Mouse (Mus musculus) hindbrain, embryonic 11.5 days (tissue): ENCODE results near the gene Cntln. TPM values are rescaled to one million over a fixed set of nuclear protein-coding genes. Genes with fewer than 3 reads are reported as not detected.

Experiments used
- ATAC-seq: fragments of 200-750 bp; cut with Nextera tagmentation; 2 replicates; pipeline ENCODE4 v1.8.0; 2017; ENCODE audit warnings: mild to moderate bottlenecking, moderate TSS enrichment, moderate library complexity; ENCODE audit not compliant: low FRiP score
- DNase-seq: peaks from one replicate; pipeline ENCODE4 v3.0.0-alpha.2; 2015; ENCODE audit warnings: low spot score
- H3K27ac ChIP-seq: fragments of 300-500 bp; sonication (generic); 2 replicates; pipeline ENCODE4 v1.5.1; 2014; ENCODE audit warnings: mild to moderate bottlenecking, low read depth, low read length
- H3K27me3 ChIP-seq: fragments of 300-500 bp; sonication (generic); 2 replicates; pipeline ENCODE4 v1.6.1; 2014; ENCODE audit warnings: mild to moderate bottlenecking, low read length, moderate library complexity, mixed read lengths; ENCODE audit not compliant: control insufficient read depth, insufficient read depth
- H3K36me3 ChIP-seq: fragments of 300-500 bp; sonication (generic); 2 replicates; pipeline ENCODE4 v1.6.1; 2014; ENCODE audit warnings: mild to moderate bottlenecking, low read length, moderate library complexity, mixed read lengths; ENCODE audit not compliant: control insufficient read depth, insufficient read depth
- H3K4me1 ChIP-seq: fragments of 300-500 bp; sonication (generic); replicated peaks from 2 replicates; pipeline ENCODE4 v1.6.1; 2014; ENCODE audit warnings: low read length, mixed read lengths; ENCODE audit not compliant: control insufficient read depth, insufficient read depth
- H3K4me2 ChIP-seq: fragments of 300-500 bp; sonication (generic); replicated peaks from 2 replicates; pipeline ENCODE4 v1.6.1; 2014; ENCODE audit warnings: mild to moderate bottlenecking, low read depth, low read length
- H3K4me3 ChIP-seq: fragments of 300-500 bp; sonication (generic); 2 replicates; pipeline ENCODE4 v1.5.1; 2014; ENCODE audit warnings: low read depth, low read length
- H3K9ac ChIP-seq: fragments of 300-500 bp; sonication (generic); 2 replicates; pipeline ENCODE4 v1.6.1; 2014; ENCODE audit warnings: low read depth, low read length
- H3K9me3 ChIP-seq: fragments of 300-500 bp; sonication (generic); 2 replicates; pipeline ENCODE4 v1.6.1; 2016; ENCODE audit warnings: low read length; ENCODE audit not compliant: control insufficient read depth
- WGBS: fragments of 180-500 bp; shearing (Covaris S2); extraction: QIAGEN DNeasy Blood & Tissue Kit; methylation state at CpG from one replicate; pipeline ENCODE4 v1.1.7; 2014; 5-methylcytosine and 5-hydroxymethylcytosine counted together
- polyA plus RNA-seq: library from polyadenylated mRNA; unstranded; fragments of >200 nt; fragmentation: Nextera tagmentation; extraction: Ambion mirVana; gene quantifications from 2 replicates; pipeline ENCODE4 v1.2.1, GENCODE M21; 2014

Gene Cntln
- polyA plus RNA-seq, 1 experiment from 2014 or later: 11.4 TPM

DNA sequence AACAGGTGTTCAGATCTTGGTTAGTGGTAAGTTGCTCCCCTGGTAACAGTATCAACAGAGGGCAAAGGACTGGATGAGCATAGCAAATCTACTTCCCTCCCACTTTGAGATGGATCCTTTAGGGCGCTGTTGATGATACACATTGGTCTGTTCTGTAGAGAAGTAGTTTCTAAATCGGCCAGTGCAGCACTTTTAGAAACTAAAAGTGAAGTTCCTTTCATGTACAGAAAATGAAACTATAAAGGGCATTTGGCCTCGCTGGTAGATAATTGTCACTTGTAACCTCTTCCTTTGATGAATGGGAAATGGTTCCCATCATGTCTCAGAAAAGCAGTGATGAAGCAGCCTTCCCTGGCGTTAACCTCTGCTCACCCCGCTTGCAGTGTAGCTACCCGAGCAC, 121.5 kb downstream of the Cntln start:
- H3K4me1 ChIP-seq: no peaks in the 10 kb centered on the region
- ATAC-seq: no peak
- H3K36me3 ChIP-seq: no peaks in the 10 kb centered on the region
- no peak for DNase-seq
- H3K27me3 ChIP-seq: no peaks in the 10 kb centered on the region
- no peak overlapping the region for H3K9ac ChIP-seq
- no peak overlapping the region for H3K4me2 ChIP-seq
- H3K9me3 ChIP-seq: no peaks in the 10 kb centered on the region
- no peak overlapping the region for H3K27ac ChIP-seq
- no peak overlapping the region for H3K4me3 ChIP-seq
- WGBS: 71% methylated on average over 6 of the region's 6 CpGs

DNA sequence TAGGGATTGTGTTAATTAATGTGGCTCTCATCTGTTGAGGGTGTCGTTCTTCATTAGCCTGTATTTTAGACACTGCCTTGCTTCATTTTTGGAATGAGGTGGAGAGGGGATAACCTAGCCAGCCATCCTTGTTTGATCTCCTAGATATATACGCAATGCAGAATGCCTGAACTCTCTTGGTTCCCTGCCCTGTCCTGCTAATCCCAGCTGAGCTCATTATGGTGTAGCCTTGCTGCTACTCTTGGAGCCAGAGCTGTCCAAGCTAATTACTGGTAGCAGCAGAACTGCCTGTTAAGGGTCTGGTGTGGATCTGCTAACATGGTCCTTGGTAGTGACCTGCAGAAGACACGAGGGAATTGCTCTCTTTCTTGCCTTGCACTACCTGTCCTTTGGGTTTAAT, 122.7 kb downstream of the Cntln start:
- DNase-seq (no peak), ATAC-seq (no peak)
- no peaks in the 10 kb centered on the region for H3K36me3 ChIP-seq
- no peaks in the 10 kb centered on the region for H3K27me3 ChIP-seq
- H3K27ac ChIP-seq: no peak overlapping the region
- no peaks in the 10 kb centered on the region for H3K4me1 ChIP-seq
- H3K9me3 ChIP-seq: no peaks in the 10 kb centered on the region
- no peak overlapping the region for H3K4me2 ChIP-seq
- no peak overlapping the region for H3K4me3 ChIP-seq
- 89% methylated on average over 3 of the region's 3 CpGs for WGBS
- H3K9ac ChIP-seq: no peak overlapping the region

DNA sequence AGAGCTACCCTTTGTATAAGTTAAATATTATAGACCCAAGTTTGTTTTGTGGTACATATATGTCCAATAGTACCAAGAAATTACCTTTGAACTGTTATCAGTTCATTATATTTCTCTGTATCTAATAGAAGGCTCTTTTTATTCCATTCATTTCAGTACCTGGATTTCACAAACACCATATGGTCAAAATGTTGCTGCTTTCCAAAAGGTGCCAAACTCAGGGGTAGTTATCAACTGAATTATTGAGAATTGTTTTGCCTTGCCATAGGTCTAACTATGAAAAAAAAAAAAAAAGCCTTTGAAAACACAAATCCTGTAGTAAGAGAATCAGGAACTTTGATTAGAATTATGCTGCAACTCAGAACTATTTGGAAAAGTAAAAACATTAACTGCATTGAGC, 126.7 kb downstream of the Cntln start:
- H3K4me3 ChIP-seq: no peak overlapping the region
- no peak for ATAC-seq
- DNase-seq: no peak
- no peak overlapping the region for H3K9ac ChIP-seq
- H3K36me3 ChIP-seq: no peaks in the 10 kb centered on the region
- no peaks in the 10 kb centered on the region for H3K4me1 ChIP-seq
- H3K27me3 ChIP-seq: no peaks in the 10 kb centered on the region
- no peak overlapping the region for H3K27ac ChIP-seq
- H3K4me2 ChIP-seq: no peak overlapping the region
- no peaks in the 10 kb centered on the region for H3K9me3 ChIP-seq

DNA sequence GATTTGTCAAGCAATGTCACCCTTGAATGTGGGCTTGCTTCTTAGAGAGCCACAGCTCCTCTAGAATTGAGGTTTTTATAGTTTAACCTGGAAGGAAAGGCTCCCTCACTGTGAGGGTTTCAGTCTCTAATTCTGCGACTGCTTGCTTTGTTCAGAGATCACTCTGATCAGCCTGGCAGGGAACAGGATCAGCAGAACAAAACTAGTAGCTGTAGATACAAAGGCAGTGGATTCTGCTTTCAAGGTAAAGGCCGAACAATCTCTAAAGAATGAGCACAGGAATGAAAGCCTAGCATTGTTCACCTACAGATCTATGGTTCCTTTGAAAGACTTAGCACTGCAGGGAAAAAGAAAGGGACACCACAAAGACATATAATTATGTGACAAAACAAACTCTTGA, 161.6 kb downstream of the Cntln start:
- no peaks in the 10 kb centered on the region for H3K27me3 ChIP-seq
- 21% methylated on average over 2 of the region's 2 CpGs for WGBS

DNA sequence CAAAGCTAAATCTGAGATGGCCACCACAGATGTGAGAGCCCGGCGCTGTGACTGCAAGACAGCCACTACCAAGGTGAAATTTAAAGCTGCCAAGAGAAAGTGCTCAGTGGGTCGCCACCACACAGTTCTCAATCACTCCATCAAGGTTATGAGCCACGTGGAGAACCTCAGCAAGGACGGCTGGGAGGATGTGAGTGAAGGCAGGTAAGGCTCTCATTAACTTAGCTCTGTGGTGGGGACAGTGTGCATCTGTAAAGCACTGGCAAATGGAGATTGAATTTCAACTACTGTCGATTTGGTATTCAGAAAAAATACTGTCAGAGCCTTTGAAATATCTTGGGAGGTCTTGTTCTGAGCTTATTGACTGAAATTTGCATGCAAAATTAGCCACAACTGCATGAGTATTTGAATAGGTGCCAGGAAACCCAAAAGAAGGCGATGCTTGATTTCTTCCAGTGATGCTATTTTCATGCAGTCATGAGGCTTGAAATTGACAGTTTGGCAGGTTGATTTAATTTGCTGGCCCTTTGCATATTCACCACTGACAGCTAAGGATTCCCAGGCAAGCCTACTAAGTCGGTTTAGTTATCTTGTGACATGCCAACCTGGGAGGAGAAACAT, 165.9 kb downstream of the Cntln start:
- no peak for ATAC-seq
- no peaks in the 10 kb centered on the region for H3K9me3 ChIP-seq
- 83% methylated on average over 8 of the region's 8 CpGs for WGBS

More for the DNA sequence above, 161.6 kb downstream of the Cntln start:
- Histone ChIP-seq H3K27ac (no peak overlapping the region), H3K4me1 (no peaks in the 10 kb centered on the region), H3K4me3 (no peak overlapping the region), H3K4me2 (no peak overlapping the region), H3K9me3 (no peaks in the 10 kb centered on the region), H3K9ac (no peak overlapping the region), H3K36me3 (no peaks in the 10 kb centered on the region)
- DNase-seq (no peak), ATAC-seq (no peak)

DNA sequence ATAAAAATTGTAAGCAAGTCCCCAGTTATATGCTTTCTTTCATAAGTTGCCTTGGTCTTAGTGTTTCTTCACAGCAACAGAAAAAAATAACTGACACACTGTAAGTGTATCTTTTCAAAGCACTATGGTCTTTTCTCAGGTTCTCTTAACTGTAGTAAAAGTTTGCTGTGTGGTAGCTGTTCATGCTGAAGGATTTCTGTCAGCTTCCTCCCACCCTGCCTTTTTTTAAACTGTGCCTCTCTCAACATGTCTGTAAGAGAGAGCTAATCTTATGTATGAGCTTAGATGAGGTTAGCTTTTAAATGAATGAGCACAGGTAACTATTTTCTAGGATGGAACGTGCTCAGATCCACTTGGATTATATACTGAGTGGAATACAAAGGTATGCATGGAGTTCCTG, 170.5 kb downstream of the Cntln start:
- H3K27me3 ChIP-seq: no peaks in the 10 kb centered on the region
- no peak overlapping the region for H3K4me2 ChIP-seq
- no peak overlapping the region for H3K9ac ChIP-seq
- H3K4me3 ChIP-seq: no peak overlapping the region
- no peaks in the 10 kb centered on the region for H3K9me3 ChIP-seq
- DNase-seq (no peak), ATAC-seq (no peak)
- 76% methylated on average over 1 of the region's 1 CpGs for WGBS
- H3K4me1 ChIP-seq: no peaks in the 10 kb centered on the region
- no peaks in the 10 kb centered on the region for H3K36me3 ChIP-seq
- H3K27ac ChIP-seq: no peak overlapping the region

More for the DNA sequence above, 165.9 kb downstream of the Cntln start:
- Histone ChIP-seq H3K4me1 (no peaks in the 10 kb centered on the region), H3K27me3 (no peaks in the 10 kb centered on the region), H3K27ac (no peak overlapping the region), H3K9ac (no peak overlapping the region), H3K4me2 (no peak overlapping the region), H3K36me3 (no peaks in the 10 kb centered on the region), H3K4me3 (no peak overlapping the region)
- DNase-seq: no peak

DNA sequence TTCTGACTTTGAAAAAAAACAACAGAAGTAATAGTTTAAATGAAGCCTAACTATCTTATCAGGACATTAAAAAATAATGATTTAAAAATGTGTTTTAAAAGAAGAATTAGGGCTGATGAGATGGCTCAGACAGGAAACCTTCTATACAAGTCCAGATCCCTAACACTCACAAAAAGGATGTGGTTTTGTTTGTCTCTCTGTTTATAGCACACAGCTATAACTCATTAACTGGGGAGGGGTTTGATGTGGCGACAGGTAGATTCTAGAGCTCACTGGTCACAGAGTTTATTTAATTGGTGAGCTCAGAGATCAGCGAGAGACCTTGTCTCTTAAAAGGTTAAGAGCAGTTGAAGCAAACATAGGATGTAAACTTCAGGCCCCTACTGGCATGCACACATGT, 175.5 kb downstream of the Cntln start:
- H3K4me1 ChIP-seq: no peaks in the 10 kb centered on the region
- DNase-seq (no peak), ATAC-seq (no peak)
- H3K27ac ChIP-seq: no peak overlapping the region
- WGBS: 87% methylated on average over 2 of the region's 2 CpGs
- H3K9me3 ChIP-seq: no peaks in the 10 kb centered on the region
- no peak overlapping the region for H3K4me3 ChIP-seq
- no peaks in the 10 kb centered on the region for H3K36me3 ChIP-seq
- H3K27me3 ChIP-seq: no peaks in the 10 kb centered on the region
- no peak overlapping the region for H3K9ac ChIP-seq
- H3K4me2 ChIP-seq: no peak overlapping the region

DNA sequence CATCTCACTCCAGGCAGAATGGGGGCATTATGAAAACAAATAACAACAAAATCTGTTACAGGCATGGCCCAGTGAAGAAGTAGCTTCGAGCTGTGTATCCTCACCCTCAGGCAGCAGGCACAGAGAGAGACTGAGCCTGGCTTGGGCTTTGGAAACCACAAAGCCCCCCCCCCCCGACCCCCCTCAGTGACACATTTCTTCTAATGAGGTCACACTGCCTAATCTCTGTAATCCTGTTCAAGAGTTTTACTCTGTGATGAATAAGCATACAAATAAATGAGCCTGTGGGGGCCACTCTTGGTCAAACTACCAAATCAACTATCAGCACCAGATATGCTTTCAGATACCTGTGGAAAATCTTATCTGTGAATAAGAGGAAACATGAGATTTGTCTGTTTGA, 177.6 kb downstream of the Cntln start:
- Histone ChIP-seq H3K4me3 (no peak overlapping the region), H3K9ac (no peak overlapping the region), H3K4me1 (no peaks in the 10 kb centered on the region), H3K4me2 (no peak overlapping the region), H3K36me3 (no peaks in the 10 kb centered on the region), H3K27me3 (no peaks in the 10 kb centered on the region), H3K9me3 (no peaks in the 10 kb centered on the region), H3K27ac (no peak overlapping the region)
- ATAC-seq (no peak), DNase-seq (no peak)
- 41% methylated on average over 2 of the region's 2 CpGs for WGBS

DNA sequence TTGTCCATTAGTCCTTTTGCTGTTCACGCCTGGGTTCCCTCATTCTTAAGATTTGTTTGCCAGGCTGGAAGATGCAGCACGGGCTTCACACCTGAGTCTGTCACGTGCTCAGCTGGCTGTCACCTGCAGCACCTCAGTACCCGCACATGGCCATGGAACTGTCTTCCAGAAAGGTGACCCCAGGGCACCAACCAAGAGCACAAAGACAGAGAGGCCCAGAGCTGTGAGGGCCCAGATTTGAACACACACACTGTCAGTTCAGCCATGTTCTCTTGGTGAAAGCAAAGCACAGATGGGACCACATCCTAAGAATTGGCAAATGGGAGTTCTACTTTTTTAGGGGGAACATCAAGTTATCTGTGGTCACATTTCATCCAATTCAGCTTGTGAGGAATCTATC, 211.9 kb downstream of the Cntln start:
- no peaks in the 10 kb centered on the region for H3K36me3 ChIP-seq
- H3K4me3 ChIP-seq: no peak overlapping the region
- no peak overlapping the region for H3K4me2 ChIP-seq
- no peak overlapping the region for H3K27ac ChIP-seq
- no peak for DNase-seq
- H3K9ac ChIP-seq: no peak overlapping the region
- 86% methylated on average over 4 of the region's 4 CpGs for WGBS
- no peaks in the 10 kb centered on the region for H3K27me3 ChIP-seq
- H3K9me3 ChIP-seq: no peaks in the 10 kb centered on the region
- ATAC-seq: no peak
- H3K4me1 ChIP-seq: no peaks in the 10 kb centered on the region
